Mouse (Mus musculus) cortical plate, adult 2 months (tissue): ENCODE results near the gene Gm49395. TPM values are rescaled to one million over a fixed set of nuclear protein-coding genes. Genes with fewer than 3 reads are reported as not detected.

Experiments
- H3K27ac ChIP-seq: fragments of 200-500 bp; 2 replicates; pipeline ENCODE4 v1.5.1; 2012; ENCODE audit warnings: low read length, control low read depth, inconsistent platforms; ENCODE audit not compliant: insufficient read depth
- H3K4me1 ChIP-seq: fragments of 200-500 bp; 2 replicates; pipeline ENCODE4 v1.6.1; 2011; ENCODE audit warnings: low read length; ENCODE audit not compliant: control insufficient read depth, insufficient read depth
- H3K4me3 ChIP-seq: fragments of 200-500 bp; 2 replicates; pipeline ENCODE4 v1.5.1; 2011; ENCODE audit warnings: mild to moderate bottlenecking, low read length, control low read depth; ENCODE audit not compliant: insufficient read depth
- CTCF ChIP-seq: fragments of 200-500 bp; IDR thresholded peaks from 2 replicates; pipeline ENCODE4 v1.5.1; 2011; ENCODE audit warnings: mild to moderate bottlenecking, control low read depth, low read length; ENCODE audit not compliant: insufficient read depth; ENCODE audit errors: extremely low read depth
- POLR2A ChIP-seq: fragments of 200-500 bp; IDR thresholded peaks from 2 replicates; pipeline ENCODE4 v1.6.1; 2011; ENCODE audit warnings: mild to moderate bottlenecking, low read length, control low read depth; ENCODE audit not compliant: insufficient read depth; ENCODE audit errors: extremely low read depth
- polyA plus RNA-seq: library from polyadenylated mRNA; depleted of rRNA; stranded (reverse); fragments of >200 nt; gene quantifications from 2 replicates; pipeline ENCODE4 v1.2.3, GENCODE M21; 2012

Gm49395 gene
- polyA plus RNA-seq, 1 experiment = 0.54 TPM

GRCm38 (mm10) chr13:115067968-115068330 lies 33.8 kb downstream of the Gm49395 start:
- no peaks in the 10 kb centered on the region for H3K4me1 ChIP-seq
- H3K27ac ChIP-seq = no peak overlapping the region
- no peak overlapping the region for H3K4me3 ChIP-seq
- TF ChIP-seq CTCF (no peak), POLR2A (no peak)

- Histone ChIP-seq H3K4me3 (no peak overlapping the region), H3K27ac (no peak overlapping the region), H3K4me1 (no peaks in the 10 kb centered on the region)
- TF ChIP-seq CTCF (no peak), POLR2A (no peak)
Measured at GRCm38 (mm10) chr13:115067324-115067967, 34.3 kb downstream of the Gm49395 start.

GRCm38 (mm10) chr13:115057555-115057954 lies 44.2 kb downstream of the Gm49395 start:
- TF ChIP-seq CTCF = no peak
- TF ChIP-seq POLR2A = no peak

GRCm38 (mm10) chr13:115054783-115055182 lies 46.9 kb downstream of the Gm49395 start:
- TF ChIP-seq CTCF (no peak), POLR2A (no peak)

More at GRCm38 (mm10) chr13:115057555-115057954, 44.2 kb downstream of the Gm49395 start:
- H3K27ac ChIP-seq = no peak overlapping the region
- no peaks in the 10 kb centered on the region for H3K4me1 ChIP-seq
- H3K4me3 ChIP-seq = no peak overlapping the region

GRCm38 (mm10) chr13:115052568-115052967 lies 49.2 kb downstream of the Gm49395 start:
- peaks cover 2% of the 10 kb centered on the region; the same call in 1 of the 2 replicates for H3K4me1 ChIP-seq
- TF ChIP-seq POLR2A = no peak
- no peak for TF ChIP-seq CTCF
- H3K4me3 ChIP-seq = no peak overlapping the region
- no peak overlapping the region for H3K27ac ChIP-seq

More at GRCm38 (mm10) chr13:115054783-115055182, 46.9 kb downstream of the Gm49395 start:
- Histone ChIP-seq H3K4me3 (no peak overlapping the region), H3K27ac (no peak overlapping the region), H3K4me1 (peaks cover 2% of the 10 kb centered on the region; the same call in 1 of the 2 replicates)

GRCm38 (mm10) chr13:115050660-115051559 lies 50.8 kb downstream of the Gm49395 start:
- H3K4me1 ChIP-seq = peaks cover 2% of the 10 kb centered on the region; the same call in 1 of the 2 replicates
- TF ChIP-seq CTCF = no peak
- TF ChIP-seq POLR2A = no peak
- H3K27ac ChIP-seq = no peak overlapping the region
- H3K4me3 ChIP-seq = no peak overlapping the region

- Histone ChIP-seq H3K27ac (no peak overlapping the region), H3K4me3 (no peak overlapping the region), H3K4me1 (no peaks in the 10 kb centered on the region)
- no peak for TF ChIP-seq POLR2A
- TF ChIP-seq CTCF = no peak
Measured at GRCm38 (mm10) chr13:115042652-115043051, 59.1 kb downstream of the Gm49395 start.

- Histone ChIP-seq H3K4me3 (no peak overlapping the region), H3K27ac (no peak overlapping the region), H3K4me1 (no peaks in the 10 kb centered on the region)
- TF ChIP-seq POLR2A = no peak
- TF ChIP-seq CTCF = no peak
Measured at GRCm38 (mm10) chr13:115037304-115037703, 64.4 kb downstream of the Gm49395 start.

GRCm38 (mm10) chr13:115035387-115035786 lies 66.3 kb downstream of the Gm49395 start:
- TF ChIP-seq CTCF (no peak), POLR2A (no peak)
- Histone ChIP-seq H3K4me3 (no peak overlapping the region), H3K4me1 (no peaks in the 10 kb centered on the region), H3K27ac (no peak overlapping the region)

GRCm38 (mm10) chr13:115033135-115033534 lies 68.6 kb downstream of the Gm49395 start:
- no peak overlapping the region for H3K27ac ChIP-seq
- no peak overlapping the region for H3K4me3 ChIP-seq
- TF ChIP-seq POLR2A (no peak), CTCF (no peak)
- no peaks in the 10 kb centered on the region for H3K4me1 ChIP-seq
